Mouse (Mus musculus) hindbrain, embryonic 14.5 days (tissue): ENCODE measurements around the gene Rex1bd. TPM values are rescaled to one million over a fixed set of nuclear protein-coding genes. Genes with fewer than 3 reads are reported as not detected.
A peak's percentile ranks its signal among the peaks of the same experiment; 100 is the strongest.

ENCODE experiments used
- ATAC-seq: fragments of 200-750 bp; cut with Nextera tagmentation; 2 replicates; pipeline ENCODE4 v1.8.0; 2017; ENCODE audit warnings: moderate number of reproducible peaks, mild to moderate bottlenecking, moderate TSS enrichment, moderate library complexity; ENCODE audit not compliant: low FRiP score
- DNase-seq: peaks from one replicate; pipeline ENCODE4 v3.0.0-alpha.2; 2015; ENCODE audit warnings: low spot score
- H3K27ac ChIP-seq: fragments of 300-500 bp; sonication (generic); 2 replicates; pipeline ENCODE4 v1.5.1; 2014; ENCODE audit warnings: mild to moderate bottlenecking, moderate library complexity
- H3K27me3 ChIP-seq: fragments of 300-500 bp; sonication (generic); 2 replicates; pipeline ENCODE4 v1.6.1; 2014; ENCODE audit warnings: mild to moderate bottlenecking, low read length, mixed read lengths; ENCODE audit not compliant: control insufficient read depth, insufficient read depth
- H3K36me3 ChIP-seq: fragments of 300-500 bp; sonication (generic); replicated peaks from 2 replicates; pipeline ENCODE4 v1.6.1; 2014; ENCODE audit not compliant: control insufficient read depth, insufficient read depth
- H3K4me1 ChIP-seq: fragments of 300-500 bp; sonication (generic); replicated peaks from 2 replicates; pipeline ENCODE4 v1.6.1; 2014; ENCODE audit warnings: antibody characterized with exemption, low read length, mixed read lengths; ENCODE audit not compliant: control insufficient read depth, insufficient read depth
- H3K4me2 ChIP-seq: fragments of 300-500 bp; sonication (generic); replicated peaks from 2 replicates; pipeline ENCODE4 v1.6.1; 2014; ENCODE audit warnings: mild to moderate bottlenecking, moderate library complexity
- H3K4me3 ChIP-seq: fragments of 300-500 bp; sonication (generic); replicated peaks from 2 replicates; pipeline ENCODE4 v1.5.1; 2014; ENCODE audit warnings: mild to moderate bottlenecking, low read length
- H3K9ac ChIP-seq: fragments of 300-500 bp; sonication (generic); 2 replicates; pipeline ENCODE4 v1.6.1; 2014
- H3K9me3 ChIP-seq: fragments of 300-500 bp; sonication (generic); 2 replicates; pipeline ENCODE4 v1.6.1; 2016; ENCODE audit warnings: low read length; ENCODE audit not compliant: control insufficient read depth
- WGBS: fragments of 180-500 bp; shearing (Covaris S2); extraction: QIAGEN DNeasy Blood & Tissue Kit; methylation state at CpG from one replicate; pipeline ENCODE4 v1.1.7; 2014; 5-methylcytosine and 5-hydroxymethylcytosine counted together
- polyA plus RNA-seq: library from polyadenylated mRNA; unstranded; fragments of >200 nt; fragmentation: Nextera tagmentation; extraction: Ambion mirVana; gene quantifications from 2 replicates; pipeline ENCODE4 v1.2.1, GENCODE M21; 2014

The Rex1bd gene
- polyA plus RNA-seq, 1 experiment from 2014 or later, result 166 TPM

DNA sequence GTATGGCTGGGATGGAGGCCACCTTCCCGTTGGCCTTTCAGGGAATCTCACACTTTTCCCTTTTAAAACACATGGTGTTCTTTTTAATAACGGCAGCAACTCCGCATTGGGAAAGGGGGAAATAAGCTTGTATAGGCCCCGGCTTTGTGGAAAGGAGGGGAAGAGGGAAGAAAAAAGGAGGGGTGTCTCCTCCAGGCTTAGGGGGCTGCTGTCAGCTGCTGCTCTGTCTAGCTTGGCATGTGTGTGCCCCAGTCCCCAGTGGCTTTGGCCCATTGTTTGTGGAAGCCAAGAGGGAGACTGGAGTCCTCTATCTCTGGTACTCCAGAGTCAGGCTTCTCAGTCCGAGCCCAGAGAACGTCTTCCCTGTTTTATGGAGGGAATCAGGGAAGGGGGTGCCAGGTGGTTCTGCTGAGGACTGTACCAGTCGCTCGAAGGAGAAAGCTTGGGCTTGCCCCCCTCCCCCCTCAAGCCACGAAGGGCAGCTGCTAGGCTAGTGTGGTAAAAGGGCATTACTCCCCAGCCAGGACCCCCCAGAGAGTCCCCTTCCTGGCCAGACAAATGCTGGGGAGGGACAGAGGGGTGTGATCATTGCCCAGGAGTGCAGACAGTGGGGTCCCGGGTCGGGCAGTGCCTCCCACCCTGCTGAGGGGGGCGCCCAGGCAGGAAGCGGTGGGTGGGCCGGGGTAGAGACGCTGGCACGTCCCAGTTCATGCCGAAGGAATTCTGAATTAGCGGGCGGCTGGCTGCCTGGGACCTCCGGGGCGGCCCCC lies 11.4 kb downstream of the Rex1bd start:
- 0 out of 2 replicates have a peak overlapping the region, but pooled peaks have one; percentile 8 for H3K9ac ChIP-seq
- H3K4me3 ChIP-seq, result peak overlapping the region; percentile 16
- 2% methylated on average over 21 of the region's 21 CpGs for WGBS
- DNase-seq, result no peak
- no peaks in the 10 kb centered on the region for H3K36me3 ChIP-seq
- H3K9me3 ChIP-seq, result no peaks in the 10 kb centered on the region
- peaks cover 98% of the 10 kb centered on the region for H3K27me3 ChIP-seq
- H3K4me2 ChIP-seq, result peak overlapping the region; percentile 52; the same call in 1 of the 2 replicates
- H3K27ac ChIP-seq, result no peak overlapping the region
- no peak for ATAC-seq
- H3K4me1 ChIP-seq, result peaks cover 23% of the 10 kb centered on the region

DNA sequence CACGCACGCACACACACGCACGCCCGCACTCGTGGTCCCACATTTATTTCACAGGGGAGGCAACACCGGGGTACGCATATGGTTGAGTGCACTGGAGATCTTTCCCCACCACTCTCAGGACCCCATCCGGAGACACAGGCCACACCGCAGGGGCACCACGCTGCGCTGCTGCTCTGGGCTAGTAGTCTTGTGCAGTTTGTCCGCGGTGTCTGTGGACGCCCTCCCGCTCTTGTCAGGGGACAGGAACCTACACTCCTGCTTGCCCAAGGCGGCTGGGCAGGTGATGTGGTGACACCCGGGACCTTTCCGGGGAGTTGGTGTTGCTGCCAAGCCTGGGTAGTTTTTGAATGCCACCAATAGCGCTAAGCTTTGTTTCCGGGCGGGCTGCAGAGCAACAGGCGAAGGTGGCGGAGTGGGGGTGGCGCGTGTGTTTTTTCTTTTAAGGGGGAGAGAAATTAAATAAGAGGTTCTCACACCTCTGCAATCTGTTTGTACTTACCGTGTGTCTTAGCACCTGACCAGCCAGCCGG lies 12.1 kb downstream of the Rex1bd start:
- Histone ChIP-seq H3K27me3 (peaks cover 98% of the 10 kb centered on the region), H3K27ac (no peak overlapping the region), H3K9me3 (no peaks in the 10 kb centered on the region), H3K4me1 (peaks cover 23% of the 10 kb centered on the region), H3K4me2 (peak overlapping the region; percentile 52; the same call in 1 of the 2 replicates), H3K4me3 (0 out of 2 replicates have a peak overlapping the region, but pooled peaks have one; percentile 5), H3K9ac (no peak overlapping the region), H3K36me3 (no peaks in the 10 kb centered on the region)
- WGBS, result 2% methylated on average over 28 of the region's 28 CpGs
- ATAC-seq, result no peak
- no peak for DNase-seq

DNA sequence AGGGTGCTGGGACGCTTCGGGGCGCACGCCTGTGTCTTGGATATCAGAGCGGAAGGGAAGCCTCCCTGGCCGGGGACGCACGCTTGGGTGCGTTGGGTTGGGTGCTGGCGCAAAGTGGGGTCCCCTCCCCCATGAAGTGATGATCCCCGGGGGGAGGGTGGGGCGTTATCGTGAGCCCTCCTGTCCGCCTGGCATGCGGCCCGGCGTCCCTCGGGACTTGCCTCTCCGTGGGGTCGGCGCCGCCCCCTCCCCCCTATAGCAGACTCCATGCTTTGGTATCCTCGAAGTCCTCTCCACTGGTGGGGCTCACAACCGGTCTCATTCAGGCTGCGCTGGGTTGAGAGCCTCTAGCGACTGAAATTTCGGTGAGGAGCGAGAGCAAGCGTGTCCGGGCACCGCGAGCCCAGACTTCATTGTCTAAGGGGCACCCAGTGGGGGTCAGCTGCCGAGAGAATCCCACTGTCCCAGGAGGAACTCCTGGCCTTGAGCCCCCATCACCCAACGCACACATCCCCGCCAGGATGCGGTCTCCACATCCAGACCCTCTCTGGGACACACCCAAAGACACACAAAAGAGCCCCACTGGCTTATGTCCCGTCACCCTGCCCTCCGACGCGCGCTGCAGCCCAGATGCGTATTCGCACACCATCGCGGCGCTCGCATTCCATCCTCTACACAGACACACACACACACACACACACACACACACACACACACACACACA lies 12.7 kb downstream of the Rex1bd start:
- no peak overlapping the region for H3K27ac ChIP-seq
- peak overlapping the region; percentile 30 for H3K4me3 ChIP-seq
- no peak for DNase-seq
- WGBS, result 2% methylated on average over 44 of the region's 47 CpGs
- H3K4me2 ChIP-seq, result peak overlapping the region; percentile 52
- ATAC-seq, result no peak
- H3K9ac ChIP-seq, result no peak overlapping the region
- peaks cover 23% of the 10 kb centered on the region for H3K4me1 ChIP-seq
- H3K36me3 ChIP-seq, result no peaks in the 10 kb centered on the region
- peaks cover 98% of the 10 kb centered on the region for H3K27me3 ChIP-seq
- H3K9me3 ChIP-seq, result no peaks in the 10 kb centered on the region

DNA sequence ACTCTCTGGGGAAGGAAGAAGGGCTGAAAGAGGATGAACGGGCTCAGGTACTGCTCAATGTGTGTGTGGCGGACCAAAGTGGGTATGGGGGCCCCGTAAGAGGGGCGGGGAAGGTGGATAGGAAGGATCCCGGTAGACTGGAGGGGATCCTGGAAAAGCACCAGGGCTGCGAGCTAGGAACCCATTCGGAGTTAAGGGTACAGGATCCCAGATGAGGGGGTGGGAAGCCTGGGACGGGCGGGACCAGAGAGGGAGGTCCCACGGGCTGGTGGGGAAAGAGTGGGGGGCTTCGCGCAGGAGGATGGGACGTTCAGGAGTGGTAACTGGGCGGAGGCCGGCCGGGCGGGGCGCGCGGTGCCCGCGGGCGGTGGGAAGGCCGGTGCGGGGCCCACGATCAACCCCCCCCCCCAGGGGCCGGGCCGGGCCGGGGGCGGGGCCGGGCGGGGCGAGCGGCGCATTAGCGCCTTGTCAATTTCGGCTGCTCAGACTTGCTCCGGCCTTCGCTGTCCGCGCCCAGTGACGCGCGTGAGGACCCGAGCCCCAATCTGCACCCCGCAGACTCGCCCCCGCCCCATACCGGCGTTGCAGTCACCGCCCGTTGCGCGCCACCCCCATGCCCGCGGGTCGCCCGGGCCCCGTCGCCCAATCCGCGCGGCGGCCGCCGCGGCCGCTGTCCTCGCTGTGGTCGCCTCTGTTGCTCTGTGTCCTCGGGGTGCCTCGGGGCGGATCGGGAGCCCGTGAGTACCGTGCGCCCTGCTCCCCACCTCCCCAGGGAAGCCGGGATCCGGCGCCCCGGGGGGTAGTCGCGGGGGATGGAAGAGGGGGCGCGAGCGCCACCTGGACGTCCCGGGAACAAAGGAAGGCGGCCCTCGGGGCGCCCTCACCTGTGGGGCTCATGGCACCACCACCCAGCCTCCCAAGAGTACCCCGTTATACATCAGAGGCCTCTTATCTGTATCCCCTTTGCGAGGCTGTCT lies 13.6 kb downstream of the Rex1bd start, which contains the start of gene Crlf1:
Gene Crlf1 (plus strand): TSS at position 495 of the 977 bp plus-strand sequence.
- H3K27me3 ChIP-seq, result peaks cover 98% of the 10 kb centered on the region
- no peaks in the 10 kb centered on the region for H3K9me3 ChIP-seq
- peak within 1 kb of the TSS; percentile 52 for H3K4me2 ChIP-seq
- no peaks in the 10 kb centered on the region for H3K36me3 ChIP-seq
- under 1% methylated on average over 80 of the region's 93 CpGs for WGBS
- H3K4me3 ChIP-seq, result peak within 1 kb of the TSS; percentile 30
- H3K4me1 ChIP-seq, result peaks cover 30% of the 10 kb centered on the region
- H3K9ac ChIP-seq, result peak within 1 kb of the TSS; percentile 39
- ATAC-seq, result no peak
- no peak for DNase-seq
- H3K27ac ChIP-seq, result no peak within 1 kb of the TSS

DNA sequence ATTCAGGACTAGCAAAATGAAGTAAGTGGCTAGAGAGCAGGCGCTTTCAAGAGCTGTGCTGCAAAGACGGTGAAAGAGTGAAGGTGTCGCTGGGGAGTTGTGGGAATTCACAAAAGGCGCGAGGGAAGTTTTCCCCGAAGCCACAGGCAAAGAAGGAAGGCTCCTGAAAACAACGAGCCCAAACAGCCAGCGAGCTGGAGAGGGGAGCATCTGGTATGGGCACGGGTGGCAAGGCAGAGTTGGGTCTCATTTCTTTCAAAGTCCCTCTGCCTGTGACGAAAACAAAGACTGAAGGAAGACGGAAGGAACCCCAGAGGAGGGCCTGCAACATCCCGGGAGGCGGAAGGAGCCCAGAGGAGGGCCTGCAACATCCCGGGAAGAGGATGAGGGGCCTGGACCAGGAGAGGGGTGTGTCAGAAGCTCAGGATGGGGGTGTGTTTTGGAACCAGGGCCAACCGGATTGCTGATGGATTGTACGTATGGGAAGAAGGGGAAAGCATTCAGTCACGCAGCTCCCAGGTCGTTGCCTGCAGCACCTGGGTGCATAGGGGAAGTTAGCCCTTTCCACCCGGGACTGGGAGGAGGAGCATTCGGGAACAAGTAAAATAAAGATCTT lies 15.6 kb downstream of the Rex1bd start:
- DNase-seq (no peak), ATAC-seq (no peak)
- H3K27me3 ChIP-seq, result peaks cover 89% of the 10 kb centered on the region
- H3K4me3 ChIP-seq, result no peak overlapping the region
- no peaks in the 10 kb centered on the region for H3K9me3 ChIP-seq
- H3K9ac ChIP-seq, result no peak overlapping the region
- H3K4me2 ChIP-seq, result no peak overlapping the region
- H3K36me3 ChIP-seq, result no peaks in the 10 kb centered on the region
- peaks cover 38% of the 10 kb centered on the region for H3K4me1 ChIP-seq
- under 1% methylated on average over 20 of the region's 20 CpGs for WGBS
- H3K27ac ChIP-seq, result no peak overlapping the region

DNA sequence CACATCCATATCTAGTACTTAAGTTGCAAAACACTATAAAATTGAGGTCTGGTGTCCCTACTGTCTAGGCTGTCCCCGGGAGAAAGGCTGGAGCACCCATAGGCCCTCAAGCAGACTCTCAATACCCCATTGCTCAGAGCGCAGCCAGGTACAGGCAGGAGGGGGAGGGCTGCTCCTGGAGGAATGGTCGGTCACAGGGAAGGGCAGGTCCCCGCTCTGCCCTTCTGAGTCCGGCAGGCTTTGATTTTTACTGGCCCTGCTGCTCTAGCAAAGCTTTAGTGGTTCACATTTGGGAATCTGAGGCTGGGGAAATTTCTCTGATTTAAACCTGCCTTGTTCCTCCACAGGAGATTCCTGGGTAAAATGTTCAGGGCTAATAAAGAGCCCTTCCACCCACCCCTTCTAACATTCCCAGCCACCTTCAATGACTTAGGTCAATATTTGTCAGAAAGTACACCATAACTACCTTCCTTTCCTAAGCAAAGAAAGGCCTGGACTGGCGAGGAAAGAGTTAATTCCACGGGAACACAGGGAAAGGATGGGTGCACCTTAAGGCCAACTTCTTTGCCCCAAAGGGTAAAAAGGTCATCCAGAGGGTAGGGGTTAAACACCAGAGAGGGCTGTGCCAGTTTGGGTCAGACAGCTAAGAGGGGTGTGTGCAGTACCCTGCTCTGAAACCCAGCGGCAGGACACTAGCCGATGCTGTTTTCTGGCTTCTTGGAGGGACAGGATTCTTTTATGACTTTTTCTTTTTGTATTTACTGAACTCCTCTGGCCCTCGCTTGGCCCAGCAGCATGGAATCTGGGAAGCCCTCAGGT lies 16.3 kb downstream of the Rex1bd start:
- Histone ChIP-seq H3K9me3 (no peaks in the 10 kb centered on the region), H3K9ac (no peak overlapping the region), H3K4me2 (no peak overlapping the region), H3K36me3 (0 out of 2 replicates have a peak, but pooled peaks cover 3% of the 10 kb centered on the region), H3K4me1 (peaks cover 35% of the 10 kb centered on the region), H3K27ac (no peak overlapping the region), H3K27me3 (peaks cover 89% of the 10 kb centered on the region), H3K4me3 (no peak overlapping the region)
- 7% methylated on average over 10 of the region's 10 CpGs for WGBS
- DNase-seq (no peak), ATAC-seq (no peak)

DNA sequence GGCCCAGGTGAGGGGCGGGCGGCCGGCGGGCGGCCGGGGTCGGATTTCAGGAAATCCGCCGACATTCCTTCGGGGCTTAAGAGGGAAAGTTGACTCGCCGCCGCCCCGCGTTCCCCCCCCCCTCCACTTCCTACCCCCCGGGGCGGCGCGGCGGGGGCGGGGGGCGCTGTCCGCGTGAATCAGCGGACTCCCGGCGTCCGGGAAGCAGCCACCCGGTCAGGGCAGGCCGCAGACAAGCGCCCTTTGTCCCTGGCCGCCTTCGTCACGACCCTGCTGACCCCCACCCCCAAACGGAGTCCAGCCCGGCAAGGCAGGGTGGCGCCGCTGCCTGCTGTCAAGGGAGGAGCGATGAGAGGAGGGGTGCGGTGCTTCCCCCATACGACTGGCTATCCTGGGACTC lies 17.0 kb downstream of the Rex1bd start:
- DNase-seq (no peak), ATAC-seq (no peak)
- Histone ChIP-seq H3K27me3 (peaks cover 89% of the 10 kb centered on the region), H3K4me1 (peaks cover 31% of the 10 kb centered on the region), H3K9ac (no peak overlapping the region), H3K4me3 (peak overlapping the region; percentile 1; the same call in 1 of the 2 replicates), H3K27ac (no peak overlapping the region), H3K9me3 (no peaks in the 10 kb centered on the region), H3K36me3 (peaks cover 10% of the 10 kb centered on the region), H3K4me2 (peak overlapping the region; percentile 25)
- WGBS, result 2% methylated on average over 36 of the region's 41 CpGs
